Mouse (Mus musculus): ENCODE data around the gene Ralb. TPM values are rescaled to one million over a fixed set of nuclear protein-coding genes. Genes with fewer than 3 reads are reported as not detected.

Gene Ralb
- polyA plus RNA-seq (2012; ENCODE audit: insufficient read depth, insufficient read length, missing spikeins), result 30.2 and 32.3 TPM in 2 replicates

- H3K27ac ChIP-seq (replicated peaks; ENCODE audit: low read depth, low read length), result peak within 1 kb of the TSS; percentile 89
These were observed at the start of gene Ralb for GRCm38 (mm10) chr1:119504260-119505062. Ralb (minus strand) TSS chr1:119504794.

GRCm38 (mm10) chr1:119551651-119552050 lies 47.1 kb upstream of the Ralb start:
- Histone ChIP-seq H3K27ac (replicated peaks; ENCODE audit: low read depth, low read length) (no peak overlapping the region), H3K4me3 (ENCODE audit: insufficient read depth, low read depth, low read length) (no peak overlapping the region), H3K4me1 (ENCODE audit: control insufficient read depth, insufficient read depth, insufficient read length, low read length) (no peaks in the 10 kb centered on the region)

More at GRCm38 (mm10) chr1:119504260-119505062, at the start of gene Ralb:
- Histone ChIP-seq H3K4me3 (ENCODE audit: insufficient read depth, low read depth, low read length) (peak within 1 kb of the TSS; percentile 83), H3K4me1 (ENCODE audit: control insufficient read depth, insufficient read depth, insufficient read length, low read length) (peaks cover 57% of the 10 kb centered on the region)

GRCm38 (mm10) chr1:119550064-119550463 lies 45.5 kb upstream of the Ralb start:
- no peak overlapping the region for H3K4me3 ChIP-seq (ENCODE audit: insufficient read depth, low read depth, low read length)
- no peaks in the 10 kb centered on the region for H3K4me1 ChIP-seq (ENCODE audit: control insufficient read depth, insufficient read depth, insufficient read length, low read length)
- H3K27ac ChIP-seq (replicated peaks; ENCODE audit: low read depth, low read length), result no peak overlapping the region

- Histone ChIP-seq H3K4me1 (ENCODE audit: control insufficient read depth, insufficient read depth, insufficient read length, low read length) (no peaks in the 10 kb centered on the region), H3K4me3 (ENCODE audit: insufficient read depth, low read depth, low read length) (no peak overlapping the region), H3K27ac (replicated peaks; ENCODE audit: low read depth, low read length) (no peak overlapping the region)
These were observed 44.7 kb upstream of the Ralb start for GRCm38 (mm10) chr1:119549327-119549689.

- Histone ChIP-seq H3K27ac (replicated peaks; ENCODE audit: low read depth, low read length) (no peak overlapping the region), H3K4me1 (ENCODE audit: control insufficient read depth, insufficient read depth, insufficient read length, low read length) (no peaks in the 10 kb centered on the region), H3K4me3 (ENCODE audit: insufficient read depth, low read depth, low read length) (no peak overlapping the region)
These were observed 44.2 kb upstream of the Ralb start for GRCm38 (mm10) chr1:119548668-119549326.

- H3K4me3 ChIP-seq (ENCODE audit: insufficient read depth, low read depth, low read length), result no peak overlapping the region
- H3K27ac ChIP-seq (replicated peaks; ENCODE audit: low read depth, low read length), result no peak overlapping the region
- H3K4me1 ChIP-seq (ENCODE audit: control insufficient read depth, insufficient read depth, insufficient read length, low read length), result no peaks in the 10 kb centered on the region
These were observed 41.9 kb upstream of the Ralb start for GRCm38 (mm10) chr1:119546490-119546889.

- Histone ChIP-seq H3K4me1 (ENCODE audit: control insufficient read depth, insufficient read depth, insufficient read length, low read length) (no peaks in the 10 kb centered on the region), H3K4me3 (ENCODE audit: insufficient read depth, low read depth, low read length) (no peak overlapping the region), H3K27ac (replicated peaks; ENCODE audit: low read depth, low read length) (no peak overlapping the region)
These were observed 41.1 kb upstream of the Ralb start for GRCm38 (mm10) chr1:119545671-119546070.

GRCm38 (mm10) chr1:119545164-119545563 lies 40.6 kb upstream of the Ralb start:
- no peak overlapping the region for H3K27ac ChIP-seq (replicated peaks; ENCODE audit: low read depth, low read length)
- H3K4me3 ChIP-seq (ENCODE audit: insufficient read depth, low read depth, low read length), result no peak overlapping the region
- H3K4me1 ChIP-seq (ENCODE audit: control insufficient read depth, insufficient read depth, insufficient read length, low read length), result no peaks in the 10 kb centered on the region

GRCm38 (mm10) chr1:119544611-119545155 lies 40.1 kb upstream of the Ralb start:
- no peak overlapping the region for H3K27ac ChIP-seq (replicated peaks; ENCODE audit: low read depth, low read length)
- H3K4me1 ChIP-seq (ENCODE audit: control insufficient read depth, insufficient read depth, insufficient read length, low read length), result no peaks in the 10 kb centered on the region
- H3K4me3 ChIP-seq (ENCODE audit: insufficient read depth, low read depth, low read length), result no peak overlapping the region

- Histone ChIP-seq H3K4me3 (ENCODE audit: insufficient read depth, low read depth, low read length) (no peak overlapping the region), H3K4me1 (ENCODE audit: control insufficient read depth, insufficient read depth, insufficient read length, low read length) (no peaks in the 10 kb centered on the region), H3K27ac (replicated peaks; ENCODE audit: low read depth, low read length) (no peak overlapping the region)
These were observed 38.7 kb upstream of the Ralb start for GRCm38 (mm10) chr1:119543316-119543715.

- Histone ChIP-seq H3K4me1 (ENCODE audit: control insufficient read depth, insufficient read depth, insufficient read length, low read length) (no peaks in the 10 kb centered on the region), H3K27ac (replicated peaks; ENCODE audit: low read depth, low read length) (no peak overlapping the region)
These were observed 37.0 kb upstream of the Ralb start for GRCm38 (mm10) chr1:119541570-119541969.

GRCm38 (mm10) chr1:119540836-119541557 lies 36.4 kb upstream of the Ralb start:
- no peak overlapping the region for H3K4me3 ChIP-seq (ENCODE audit: insufficient read depth, low read depth, low read length)
- H3K4me1 ChIP-seq (ENCODE audit: control insufficient read depth, insufficient read depth, insufficient read length, low read length), result no peaks in the 10 kb centered on the region
- H3K27ac ChIP-seq (replicated peaks; ENCODE audit: low read depth, low read length), result no peak overlapping the region

More at GRCm38 (mm10) chr1:119541570-119541969, 37.0 kb upstream of the Ralb start:
- H3K4me3 ChIP-seq (ENCODE audit: insufficient read depth, low read depth, low read length), result no peak overlapping the region

- Histone ChIP-seq H3K4me1 (ENCODE audit: control insufficient read depth, insufficient read depth, insufficient read length, low read length) (no peaks in the 10 kb centered on the region), H3K27ac (replicated peaks; ENCODE audit: low read depth, low read length) (no peak overlapping the region), H3K4me3 (ENCODE audit: insufficient read depth, low read depth, low read length) (no peak overlapping the region)
These were observed 34.7 kb upstream of the Ralb start for GRCm38 (mm10) chr1:119539252-119539651.

GRCm38 (mm10) chr1:119537651-119538050 lies 33.1 kb upstream of the Ralb start:
- no peak overlapping the region for H3K4me3 ChIP-seq (ENCODE audit: insufficient read depth, low read depth, low read length)
- no peak overlapping the region for H3K27ac ChIP-seq (replicated peaks; ENCODE audit: low read depth, low read length)
- H3K4me1 ChIP-seq (ENCODE audit: control insufficient read depth, insufficient read depth, insufficient read length, low read length), result no peaks in the 10 kb centered on the region

- Histone ChIP-seq H3K27ac (replicated peaks; ENCODE audit: low read depth, low read length) (no peak overlapping the region), H3K4me1 (ENCODE audit: control insufficient read depth, insufficient read depth, insufficient read length, low read length) (no peaks in the 10 kb centered on the region), H3K4me3 (ENCODE audit: insufficient read depth, low read depth, low read length) (no peak overlapping the region)
These were observed 31.5 kb upstream of the Ralb start for GRCm38 (mm10) chr1:119536122-119536521.

Measured in brown adipose tissue, adult 24 weeks (tissue).